Mouse (Mus musculus) kidney, adult 2 months (tissue): ENCODE data around the gene Cldn34c4. TPM values are rescaled to one million over a fixed set of nuclear protein-coding genes. Genes with fewer than 3 reads are reported as not detected.

Source experiments
- DNase-seq: peaks from one replicate; pipeline ENCODE4 v3.0.0; 2021
- H3K27ac ChIP-seq: fragments of 200-500 bp; 2 replicates; pipeline ENCODE4 v1.5.1; 2012; ENCODE audit warnings: low read depth, low read length, control low read depth, inconsistent platforms; ENCODE audit not compliant: insufficient read depth
- H3K27me3 ChIP-seq: fragments of 200-500 bp; replicated peaks from 2 replicates; pipeline ENCODE4 v1.6.1; 2012; ENCODE audit warnings: mild to moderate bottlenecking, moderate library complexity, low read length, inconsistent platforms; ENCODE audit not compliant: control insufficient read depth, insufficient read depth
- H3K36me3 ChIP-seq: fragments of 200-500 bp; 2 replicates; pipeline ENCODE4 v1.6.1; 2012; ENCODE audit warnings: mild to moderate bottlenecking, moderate library complexity, low read length, inconsistent platforms; ENCODE audit not compliant: control insufficient read depth, insufficient read depth
- H3K4me1 ChIP-seq: fragments of 200-500 bp; 2 replicates; pipeline ENCODE4 v1.6.1; 2011; ENCODE audit warnings: low read length; ENCODE audit not compliant: control insufficient read depth, insufficient read depth
- H3K4me3 ChIP-seq: fragments of 200-500 bp; 2 replicates; pipeline ENCODE4 v1.5.1; 2011; ENCODE audit warnings: mild to moderate bottlenecking, low read depth, low read length, control low read depth; ENCODE audit not compliant: insufficient read depth
- CTCF ChIP-seq: fragments of 200-500 bp; conservative IDR thresholded peaks from 2 replicates; pipeline ENCODE4 v1.5.1; 2011; ENCODE audit warnings: low read depth, mild to moderate bottlenecking, control low read depth, low read length, moderate library complexity, mixed read lengths; ENCODE audit not compliant: insufficient read depth, insufficient read length
- POLR2A ChIP-seq: fragments of 200-500 bp; IDR thresholded peaks from one replicate; pipeline ENCODE4 v1.6.1; 2011; ENCODE audit warnings: low read depth, low read length, control low read depth
- WGBS: fragments of 180-500 bp; shearing (Covaris S2); methylation state at CpG from one replicate; pipeline ENCODE4 v1.1.7; 2018; 5-methylcytosine and 5-hydroxymethylcytosine counted together
- polyA plus RNA-seq: library from polyadenylated mRNA; depleted of rRNA; stranded (reverse); fragments of >200 nt; gene quantifications from 2 replicates; pipeline ENCODE4 v1.2.3, GENCODE M21; 2012; rRNA removed

The Cldn34c4 gene
- not detected in 2 replicates for polyA plus RNA-seq

- Histone ChIP-seq H3K27ac (no peak within 1 kb of the TSS), H3K36me3 (no peaks in the 10 kb centered on the region), H3K4me1 (no peaks in the 10 kb centered on the region), H3K27me3 (no peaks in the 10 kb centered on the region), H3K4me3 (no peak within 1 kb of the TSS)
- TF ChIP-seq CTCF = no peak
- no peak for TF ChIP-seq POLR2A
- no peak for DNase-seq
- WGBS = 51% methylated on average over 2 of the region's 2 CpGs
Observed at GRCm38 (mm10) chrX:127736454-127736853, at the start of gene Cldn34c4. TSS of gene Cldn34c4 (minus strand) at chrX:127736554.

- Histone ChIP-seq H3K36me3 (no peaks in the 10 kb centered on the region), H3K4me1 (no peaks in the 10 kb centered on the region), H3K27ac (no peak overlapping the region), H3K27me3 (no peaks in the 10 kb centered on the region), H3K4me3 (no peak overlapping the region)
- TF ChIP-seq POLR2A (no peak), CTCF (no peak)
- WGBS = 72% methylated on average over 4 of the region's 4 CpGs
- no peak for DNase-seq
Observed at GRCm38 (mm10) chrX:127747062-127747461, 10.7 kb upstream of the Cldn34c4 start.
